Comparison of ENCODE assay signal across 10 mouse cellular contexts in genomic region chr7:140101498-140101897, GRCm38 (mm10). TPM values are rescaled to one million over a fixed set of nuclear protein-coding genes. Genes with fewer than 3 reads are reported as not detected.
DNase-seq lines count a peak whose midpoint lies in the region; ATAC-seq and TF ChIP-seq lines count a peak whose summit lies in the region.
"Had no signal": no experiment of that assay in that cellular context is flagged by ENCODE, and none has a peak within 500 bp of the region (broad histone marks: within the 10 kb centered on the region; RNA-seq: fewer than 3 reads in every experiment).

No protein-coding gene starts in this region.

- H3K36me3 ChIP-seq in embryonic facial prominence, embryonic 12.5 days, result peaks cover 15% of the 10 kb centered on the region
- peaks cover 33% of the 10 kb centered on the region for H3K36me3 ChIP-seq in intestine, postnatal 0 days (ENCODE audit: control insufficient read depth, insufficient read depth)
- peaks cover 6% of the 10 kb centered on the region; the same call in 1 of the 2 replicates for H3K36me3 ChIP-seq in neural tube, embryonic 14.5 days (ENCODE audit: control insufficient read depth, insufficient read depth, low read length)
- H3K36me3 ChIP-seq in thymus, adult 2 months (ENCODE audit: control insufficient read depth, insufficient read depth, low read length), result no peaks in the 10 kb centered on the region

- WGBS in lung, adult 2 months, result 83% methylated on average over 10 of the region's 10 CpGs
- 72% methylated on average over 10 of the region's 10 CpGs for whole genome bisulfite sequencing in embryonic facial prominence, embryonic 12.5 days
- WGBS in intestine, postnatal 0 days, result 76% methylated on average over 10 of the region's 10 CpGs
- 74% methylated on average over 10 of the region's 10 CpGs for WGBS in neural tube, embryonic 14.5 days
- 95% methylated on average over 10 of the region's 10 CpGs for WGBS in thymus, adult 2 months

- DNase-seq in lung, adult 2 months, result no peak
- DNase-seq in lung, adult 18-20 months, result no peak
- no peak for DNase-seq in layer of hippocampus, adult 9-11 months
- no peak for DNase-seq in layer of hippocampus, postnatal 36 days
- no peak for DNase-seq in thymus, adult 2 months

- H3K27me3 ChIP-seq in embryonic facial prominence, embryonic 12.5 days, result no peaks in the 10 kb centered on the region
- H3K27me3 ChIP-seq in intestine, postnatal 0 days (replicated peaks; ENCODE audit: control insufficient read depth, insufficient read depth, low read length), result no peaks in the 10 kb centered on the region
- H3K27me3 ChIP-seq in neural tube, embryonic 14.5 days (ENCODE audit: control insufficient read depth, insufficient read depth, low read length), result no peaks in the 10 kb centered on the region
- H3K27me3 ChIP-seq in thymus, adult 2 months (ENCODE audit: control insufficient read depth, insufficient read depth, low read length), result no peaks in the 10 kb centered on the region

- H3K4me2 ChIP-seq in embryonic facial prominence, embryonic 12.5 days (replicated peaks), result peak overlapping the region; percentile 69
- peak overlapping the region; percentile 63 for H3K4me2 ChIP-seq in intestine, postnatal 0 days (replicated peaks; ENCODE audit: low read depth)
- peak overlapping the region; percentile 71 for H3K4me2 ChIP-seq in neural tube, embryonic 14.5 days (ENCODE audit: low read depth, low read length)

- no peaks in the 10 kb centered on the region for H3K4me1 ChIP-seq in lung, adult 2 months (ENCODE audit: control insufficient read depth, insufficient read depth, low read length)
- H3K4me1 ChIP-seq in embryonic facial prominence, embryonic 12.5 days, result peaks cover 8% of the 10 kb centered on the region; the same call in 1 of the 2 replicates
- peaks cover 5% of the 10 kb centered on the region; the same call in 1 of the 2 replicates for H3K4me1 ChIP-seq in intestine, postnatal 0 days (replicated peaks; ENCODE audit: control insufficient read depth, insufficient read depth, low read length)
- H3K4me1 ChIP-seq in neural tube, embryonic 14.5 days (ENCODE audit: control insufficient read depth, insufficient read depth, low read length), result no peaks in the 10 kb centered on the region
- H3K4me1 ChIP-seq in thymus, adult 2 months (replicated peaks; ENCODE audit: control insufficient read depth, insufficient read depth, low read length), result peaks cover 10% of the 10 kb centered on the region

- no peak overlapping the region for H3K27ac ChIP-seq in embryonic facial prominence, embryonic 12.5 days
- 0 out of 2 replicates have a peak overlapping the region, but pooled peaks have one; percentile 76 for H3K27ac ChIP-seq in intestine, postnatal 0 days (ENCODE audit: low read depth, low read length)
- no peak overlapping the region for H3K27ac ChIP-seq in neural tube, embryonic 14.5 days (ENCODE audit: low read depth, low read length)
- no peak overlapping the region for H3K27ac ChIP-seq in thymus, adult 2 months (ENCODE audit: control insufficient read depth, insufficient read depth, low read length)

- no peaks in the 10 kb centered on the region for H3K9me3 ChIP-seq in embryonic facial prominence, embryonic 12.5 days
- no peaks in the 10 kb centered on the region for H3K9me3 ChIP-seq in intestine, postnatal 0 days (ENCODE audit: control insufficient read depth)
- no peaks in the 10 kb centered on the region for H3K9me3 ChIP-seq in neural tube, embryonic 14.5 days (ENCODE audit: control insufficient read depth, low read length)

- H3K9ac ChIP-seq in embryonic facial prominence, embryonic 12.5 days, result peak overlapping the region; percentile 63; the same call in 1 of the 2 replicates
- H3K9ac ChIP-seq in intestine, postnatal 0 days (ENCODE audit: low read depth, low read length), result peak overlapping the region; percentile 35
- peak overlapping the region; percentile 57 for H3K9ac ChIP-seq in neural tube, embryonic 14.5 days (replicated peaks; ENCODE audit: low read depth, low read length)

- ATAC-seq in embryonic facial prominence, embryonic 12.5 days (ENCODE audit: insufficient number of reproducible peaks, insufficient read depth, low FRiP score, low TSS enrichment), result no peak
- ATAC-seq in intestine, postnatal 0 days, result peak; percentile 1; the same call in 1 of the 2 replicates
- no peak for ATAC-seq in neural tube, embryonic 14.5 days (ENCODE audit: low read depth)

- TF ChIP-seq CTCF in lung, adult 2 months (IDR thresholded peaks at IDR 0.05; ENCODE audit: insufficient read depth, low read length), result no peak
- TF ChIP-seq CTCF in intestine, postnatal 0 days (IDR thresholded peaks at IDR 0.05; ENCODE audit: low read depth), result no peak
- no peak for TF ChIP-seq CTCF in thymus, adult 2 months (IDR thresholded peaks at IDR 0.05; ENCODE audit: borderline replicate concordance, control insufficient read depth, extremely low read depth, insufficient read depth, low read length, poor library complexity)

- no peak for TF ChIP-seq POLR2A in lung, adult 2 months (IDR thresholded peaks at IDR 0.05; ENCODE audit: borderline replicate concordance, extremely low read depth, low read depth, low read length)
- TF ChIP-seq POLR2A in thymus, adult 2 months (IDR thresholded peaks at IDR 0.05; ENCODE audit: control insufficient read depth, extremely low read depth, insufficient read depth, low read length, poor library complexity), result no peak

- peak overlapping the region; percentile 3 for H3K4me3 ChIP-seq in lung, adult 2 months (replicated peaks; ENCODE audit: extremely low read depth, low read depth, low read length)
- peak overlapping the region; percentile 43 for H3K4me3 ChIP-seq in embryonic facial prominence, embryonic 12.5 days
- peak overlapping the region; percentile 32 for H3K4me3 ChIP-seq in intestine, postnatal 0 days (ENCODE audit: low read depth, low read length)
- peak overlapping the region; percentile 38 for H3K4me3 ChIP-seq in neural tube, embryonic 14.5 days (ENCODE audit: low read depth, low read length)
- H3K4me3 ChIP-seq in thymus, adult 2 months (ENCODE audit: control insufficient read depth, insufficient read depth, low read length), result no peak overlapping the region

RNA-seq across cellular contexts. Expression of gene Fuom, which starts 0.7 kb away (rescaled TPM):
- polyA plus RNA-seq in lung, adult 2 months (2012; rRNA removed), result 20.4 and 27.3 TPM in 2 replicates
- 22.0 and 27.1 TPM in 2 replicates for polyA plus RNA-seq in embryonic facial prominence, embryonic 12.5 days (2016; fragmentation: Nextera tagmentation; extraction: Ambion mirVana)
- 138 and 139 TPM in 2 replicates for polyA plus RNA-seq in intestine, postnatal 0 days (2015; fragmentation: Nextera tagmentation; extraction: Ambion mirVana)
- polyA plus RNA-seq in neural tube, embryonic 14.5 days (2014; fragmentation: Nextera tagmentation; extraction: Ambion mirVana), result 42.8 and 51.8 TPM in 2 replicates
- 10 to 100 TPM; 47.0 to 50.7 TPM for total RNA-seq in layer of hippocampus, postnatal 36 days (2021)
- polyA plus RNA-seq in thymus, adult 2 months (2012; rRNA removed), result 28.1 and 34.8 TPM in 2 replicates

RNA-seq across cellular contexts. Expression of gene Prap1, which starts 8.3 kb away (rescaled TPM):
- not detected in 2 replicates for polyA plus RNA-seq in lung, adult 2 months (2012; rRNA removed)
- polyA plus RNA-seq in embryonic facial prominence, embryonic 12.5 days (2016; fragmentation: Nextera tagmentation; extraction: Ambion mirVana), result not detected in 2 replicates
- 4,234 and 4,267 TPM in 2 replicates for polyA plus RNA-seq in intestine, postnatal 0 days (2015; fragmentation: Nextera tagmentation; extraction: Ambion mirVana)
- 0.48 TPM in 1 of 2 replicates, not detected in the other for polyA plus RNA-seq in neural tube, embryonic 14.5 days (2014; fragmentation: Nextera tagmentation; extraction: Ambion mirVana)
- total RNA-seq in layer of hippocampus, postnatal 36 days (2021), result not detected
- 2.4 and 5.2 TPM in 2 replicates for polyA plus RNA-seq in thymus, adult 2 months (2012; rRNA removed)
- total RNA-seq: hematopoietic stem cell, adult 5-6 weeks had no signal
- polyA plus RNA-seq: spleen, adult 2 months had no signal

RNA-seq across cellular contexts. Expression of gene Paox, which starts 14.1 kb away (rescaled TPM):
- 6.7 and 11.2 TPM in 2 replicates for polyA plus RNA-seq in lung, adult 2 months (2012; rRNA removed)
- polyA plus RNA-seq in embryonic facial prominence, embryonic 12.5 days (2016; fragmentation: Nextera tagmentation; extraction: Ambion mirVana), result 19.1 and 20.8 TPM in 2 replicates
- 25.8 and 28.5 TPM in 2 replicates for polyA plus RNA-seq in intestine, postnatal 0 days (2015; fragmentation: Nextera tagmentation; extraction: Ambion mirVana)
- 9.2 and 9.9 TPM in 2 replicates for polyA plus RNA-seq in neural tube, embryonic 14.5 days (2014; fragmentation: Nextera tagmentation; extraction: Ambion mirVana)
- total RNA-seq in layer of hippocampus, postnatal 36 days (2021), result 1 to 10 TPM; 3.0 to 3.4 TPM
- 15.3 and 18.0 TPM in 2 replicates for polyA plus RNA-seq in thymus, adult 2 months (2012; rRNA removed)

RNA-seq across cellular contexts. Expression of gene Echs1, which starts 14.8 kb away (rescaled TPM):
- polyA plus RNA-seq in lung, adult 2 months (2012; rRNA removed), result 62.4 and 71.8 TPM in 2 replicates
- polyA plus RNA-seq in embryonic facial prominence, embryonic 12.5 days (2016; fragmentation: Nextera tagmentation; extraction: Ambion mirVana), result 172 and 173 TPM in 2 replicates
- polyA plus RNA-seq in intestine, postnatal 0 days (2015; fragmentation: Nextera tagmentation; extraction: Ambion mirVana), result 153 and 161 TPM in 2 replicates
- polyA plus RNA-seq in neural tube, embryonic 14.5 days (2014; fragmentation: Nextera tagmentation; extraction: Ambion mirVana), result 129 and 132 TPM in 2 replicates
- 10 to 100 TPM; 60.2 to 61.0 TPM for total RNA-seq in layer of hippocampus, postnatal 36 days (2021)
- 60.9 and 65.6 TPM in 2 replicates for polyA plus RNA-seq in thymus, adult 2 months (2012; rRNA removed)

RNA-seq across cellular contexts. Expression of gene Caly, which starts 19.1 kb away (rescaled TPM):
- 0.20 and 0.27 TPM in 2 replicates for polyA plus RNA-seq in lung, adult 2 months (2012; rRNA removed)
- polyA plus RNA-seq in embryonic facial prominence, embryonic 12.5 days (2016; fragmentation: Nextera tagmentation; extraction: Ambion mirVana), result 2.6 and 2.7 TPM in 2 replicates
- polyA plus RNA-seq in intestine, postnatal 0 days (2015; fragmentation: Nextera tagmentation; extraction: Ambion mirVana), result 3.7 and 3.9 TPM in 2 replicates
- polyA plus RNA-seq in neural tube, embryonic 14.5 days (2014; fragmentation: Nextera tagmentation; extraction: Ambion mirVana), result 209 and 365 TPM in 2 replicates
- 100 to 1,000 TPM; 242 to 255 TPM for total RNA-seq in layer of hippocampus, postnatal 36 days (2021)
- 0.14 and 0.44 TPM in 2 replicates for polyA plus RNA-seq in thymus, adult 2 months (2012; rRNA removed)
- total RNA-seq: hematopoietic stem cell, adult 5-6 weeks had no signal
- polyA plus RNA-seq: spleen, adult 2 months had no signal

Comparison
In these comparisons a context has a peak if more than half of its experiments do, and no peak if none do; other contexts are left out.
1. RNA of gene Prap1, which starts 8.3 kb away (polyA plus RNA-seq): 4,234 to 4,267 TPM in intestine, postnatal 0 days; 2.4 to 5.2 TPM in thymus, adult 2 months, 0.48 TPM in neural tube, embryonic 14.5 days, not detected in embryonic facial prominence, embryonic 12.5 days and not detected in lung, adult 2 months; every median in the first group is over 100 times any median in the second.
2. Peak in every context shown above with its lines, with median percentiles within 50 percentile points of each other: H3K4me2 ChIP-seq and H3K9ac ChIP-seq.